Mouse (Mus musculus) liver, embryonic 12.5 days (tissue): ENCODE measurements around the gene 9030025P20Rik. TPM values are rescaled to one million over a fixed set of nuclear protein-coding genes. Genes with fewer than 3 reads are reported as not detected.
"Not testable (repeated sequence)": the region's sequence is repeated elsewhere in the genome, so short reads cannot be mapped to it uniquely, and the experiment has no call there.

ENCODE experiments used
- ATAC-seq: fragments of 200-750 bp; cut with Nextera tagmentation; 2 replicates; pipeline ENCODE4 v1.8.0; 2017; ENCODE audit warnings: moderate number of reproducible peaks, mild to moderate bottlenecking, moderate library complexity
- H3K27ac ChIP-seq: fragments of 300-500 bp; sonication (generic); 2 replicates; pipeline ENCODE4 v1.5.1; 2016; ENCODE audit warnings: mild to moderate bottlenecking
- H3K27me3 ChIP-seq: fragments of 300-500 bp; sonication (generic); replicated peaks from 2 replicates; pipeline ENCODE4 v1.6.1; 2016; ENCODE audit warnings: mild to moderate bottlenecking, moderate library complexity
- H3K36me3 ChIP-seq: fragments of 300-500 bp; sonication (generic); 2 replicates; pipeline ENCODE4 v1.6.1; 2016; ENCODE audit warnings: mild to moderate bottlenecking, moderate library complexity
- H3K4me1 ChIP-seq: fragments of 300-500 bp; sonication (generic); 2 replicates; pipeline ENCODE4 v1.6.1; 2016
- H3K4me2 ChIP-seq: fragments of 300-500 bp; sonication (generic); 2 replicates; pipeline ENCODE4 v1.6.1; 2016; ENCODE audit warnings: mild to moderate bottlenecking, moderate library complexity
- H3K4me3 ChIP-seq: fragments of 300-500 bp; sonication (generic); 2 replicates; pipeline ENCODE4 v1.5.1; 2016; ENCODE audit warnings: mild to moderate bottlenecking, moderate library complexity
- H3K9ac ChIP-seq: fragments of 300-500 bp; sonication (generic); 2 replicates; pipeline ENCODE4 v1.6.1; 2016; ENCODE audit warnings: mild to moderate bottlenecking, moderate library complexity
- H3K9me3 ChIP-seq: fragments of 300-500 bp; sonication (generic); replicated peaks from 2 replicates; pipeline ENCODE4 v1.6.1; 2016; ENCODE audit warnings: mild to moderate bottlenecking, moderate library complexity
- WGBS: fragments of 180-500 bp; shearing (Covaris S2); methylation state at CpG from one replicate; pipeline ENCODE4 v1.1.7; 2016; ENCODE audit not compliant: insufficient replicate concordance; 5-methylcytosine and 5-hydroxymethylcytosine counted together
- polyA plus RNA-seq: library from polyadenylated mRNA; unstranded; fragments of >200 nt; fragmentation: Nextera tagmentation; extraction: Ambion mirVana; gene quantifications from 2 replicates; pipeline ENCODE4 v1.2.1, GENCODE M21; 2016

9030025P20Rik gene
- polyA plus RNA-seq, 1 experiment from 2014 or later = 7.1 TPM

DNA sequence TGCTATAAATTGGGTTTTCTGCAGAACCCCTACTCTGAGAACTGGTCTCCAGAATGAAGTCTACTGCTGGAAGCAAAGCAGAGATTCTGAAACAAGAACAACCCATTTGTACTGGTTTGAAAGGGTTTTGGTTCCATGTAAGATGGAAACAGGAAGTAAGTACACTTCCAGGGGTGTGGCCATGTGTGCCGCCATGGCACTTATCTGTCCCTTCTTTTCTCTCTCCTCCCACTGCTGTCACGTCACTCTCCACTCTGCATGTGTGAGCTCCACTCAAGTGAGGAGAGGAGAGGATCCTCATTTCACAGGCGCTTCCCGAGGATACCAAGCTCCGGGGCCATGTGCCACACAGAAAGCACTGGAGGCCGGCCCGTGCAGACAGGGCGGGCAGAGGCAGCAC lies 24.8 kb upstream of the 9030025P20Rik start:
- H3K4me3 ChIP-seq = no peak overlapping the region
- H3K27ac ChIP-seq = peak overlapping the region; percentile 23; the same call in 1 of the 2 replicates
- peaks cover 32% of the 10 kb centered on the region for H3K4me1 ChIP-seq
- peak; percentile 81 for ATAC-seq
- H3K9me3 ChIP-seq = no peaks in the 10 kb centered on the region
- 62% methylated on average over 8 of the region's 8 CpGs for WGBS
- H3K4me2 ChIP-seq = no peak overlapping the region
- H3K36me3 ChIP-seq = peaks cover 86% of the 10 kb centered on the region
- no peaks in the 10 kb centered on the region for H3K27me3 ChIP-seq
- no peak overlapping the region for H3K9ac ChIP-seq

DNA sequence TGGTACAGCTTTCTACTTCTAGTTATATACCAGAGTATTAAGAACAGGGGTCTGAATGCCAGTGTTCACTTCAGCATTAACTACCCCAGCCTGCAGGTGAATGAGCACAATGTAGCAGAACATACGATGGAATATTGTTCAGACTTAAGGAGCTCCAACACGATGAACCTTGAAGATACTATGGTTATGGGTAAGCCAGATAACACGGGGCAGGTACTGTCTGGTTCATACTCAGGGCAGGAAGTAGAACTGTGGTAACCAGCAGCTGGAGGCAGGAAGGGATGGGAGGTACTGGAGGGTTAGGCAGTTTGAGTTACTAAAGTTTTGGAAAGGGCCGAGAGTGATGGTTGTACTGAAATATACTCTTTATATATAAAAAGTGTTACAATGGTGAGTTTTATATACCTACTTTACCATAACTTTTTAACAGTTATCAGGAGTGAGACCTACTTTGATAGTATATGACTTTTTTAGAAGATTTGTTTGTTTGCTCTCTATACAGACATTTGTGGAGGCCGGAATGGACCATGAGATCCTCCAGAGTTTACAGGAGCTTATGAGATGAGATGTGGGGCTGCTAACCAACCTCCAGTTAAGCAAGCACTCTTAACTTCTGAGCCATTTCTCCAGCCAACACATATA lies 19.5 kb upstream of the 9030025P20Rik start:
- Histone ChIP-seq H3K9ac (peak overlapping the region; percentile 48), H3K4me3 (peak overlapping the region; percentile 84), H3K9me3 (no peaks in the 10 kb centered on the region), H3K4me2 (peak overlapping the region; percentile 84), H3K27me3 (no peaks in the 10 kb centered on the region), H3K36me3 (peaks cover 40% of the 10 kb centered on the region), H3K27ac (0 out of 2 replicates have a peak overlapping the region, but pooled peaks have one; percentile 62), H3K4me1 (peaks cover 40% of the 10 kb centered on the region)
- 46% methylated on average over 5 of the region's 5 CpGs for WGBS
- ATAC-seq = no peak

DNA sequence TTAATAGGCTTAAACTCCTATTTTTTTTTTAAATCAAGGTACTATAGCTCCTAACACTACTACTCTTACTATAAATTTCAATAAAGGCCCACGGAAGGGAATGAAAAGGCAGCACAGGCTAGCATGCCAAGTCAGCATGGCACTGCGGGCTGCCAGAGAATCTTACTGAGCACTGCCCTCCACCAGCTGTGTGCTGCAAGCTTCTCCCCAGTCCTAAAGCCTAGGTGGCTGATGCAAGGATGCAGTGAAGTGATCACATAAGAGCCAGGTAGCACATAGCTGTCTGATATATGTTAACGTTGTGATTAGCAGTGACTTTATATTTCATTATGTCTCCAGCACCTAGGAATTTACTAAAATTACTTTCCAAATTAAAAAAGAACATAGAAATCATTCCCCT lies 18.3 kb upstream of the 9030025P20Rik start:
- peak overlapping the region; percentile 84 for H3K4me3 ChIP-seq
- H3K27ac ChIP-seq = peak overlapping the region; percentile 64
- peak overlapping the region; percentile 70 for H3K9ac ChIP-seq
- H3K4me1 ChIP-seq = peaks cover 35% of the 10 kb centered on the region
- WGBS = 27% methylated on average over 3 of the region's 3 CpGs
- H3K27me3 ChIP-seq = no peaks in the 10 kb centered on the region
- H3K36me3 ChIP-seq = peaks cover 29% of the 10 kb centered on the region
- no peaks in the 10 kb centered on the region for H3K9me3 ChIP-seq
- ATAC-seq = no peak
- peak overlapping the region; percentile 84 for H3K4me2 ChIP-seq

DNA sequence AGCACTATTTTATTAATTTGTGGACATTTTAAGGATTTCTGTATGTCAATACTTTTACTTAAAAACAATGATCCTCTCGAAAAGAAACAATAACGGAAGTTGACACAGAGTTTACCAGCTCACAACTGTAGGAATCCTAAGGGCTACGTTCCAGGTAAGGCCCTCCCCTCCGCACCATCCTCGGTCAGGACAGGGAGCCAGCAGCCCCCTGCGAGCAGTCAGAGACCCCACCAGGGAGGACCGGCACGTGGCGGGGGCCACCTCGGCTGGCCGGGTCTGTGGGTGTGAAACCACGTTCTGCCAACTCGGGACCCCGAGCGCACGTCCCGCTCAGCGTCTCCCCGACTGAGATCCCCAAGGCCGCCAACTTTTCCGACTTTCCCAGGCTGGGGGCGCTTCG lies 17.7 kb upstream of the 9030025P20Rik start:
- H3K27me3 ChIP-seq = no peaks in the 10 kb centered on the region
- WGBS = 7% methylated on average over 19 of the region's 23 CpGs
- H3K27ac ChIP-seq = peak overlapping the region; percentile 90
- H3K4me3 ChIP-seq = peak overlapping the region; percentile 84
- peaks cover 35% of the 10 kb centered on the region for H3K4me1 ChIP-seq
- H3K36me3 ChIP-seq = peaks cover 28% of the 10 kb centered on the region
- no peaks in the 10 kb centered on the region for H3K9me3 ChIP-seq
- peak; percentile 21; the same call in 1 of the 2 replicates for ATAC-seq
- H3K4me2 ChIP-seq = peak overlapping the region; percentile 84
- peak overlapping the region; percentile 97 for H3K9ac ChIP-seq

DNA sequence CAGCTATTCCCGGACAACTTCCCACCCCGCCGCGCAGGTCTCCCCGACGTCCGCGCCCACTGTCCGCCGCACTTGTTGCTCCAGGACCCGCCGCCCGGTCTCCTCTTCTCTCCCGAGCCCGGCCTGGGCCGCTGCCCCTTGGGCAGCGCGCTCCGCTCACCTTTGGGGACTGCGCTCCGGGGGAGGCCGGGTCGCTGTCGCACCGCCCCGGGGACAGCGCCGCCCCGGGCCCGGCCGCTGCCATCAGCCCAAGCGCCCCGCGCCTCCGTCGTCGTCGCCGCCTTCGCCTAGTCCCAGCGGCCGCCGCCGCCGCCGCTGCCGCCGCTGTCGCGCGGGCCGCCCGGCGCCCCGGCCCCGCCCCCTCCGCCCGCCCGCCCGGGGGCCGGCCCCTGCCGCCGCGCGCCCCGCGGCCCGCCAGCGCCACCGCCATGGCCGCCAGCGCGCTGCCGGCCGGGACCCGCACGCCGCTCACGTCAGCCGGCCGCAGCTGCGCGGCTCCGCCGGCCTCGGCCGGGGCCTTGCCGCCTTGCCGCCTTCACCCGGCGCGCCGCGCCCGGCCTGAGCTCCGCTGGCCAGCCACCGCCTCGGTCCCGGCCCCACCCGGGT lies 17.2 kb upstream of the 9030025P20Rik start, which contains the start of gene Phf10:
Phf10 (minus strand) TSS at position 323 of the 606 bp plus-strand sequence.
- Histone ChIP-seq H3K27ac (peak within 1 kb of the TSS; percentile 90), H3K4me2 (peak within 1 kb of the TSS; percentile 84), H3K36me3 (peaks cover 25% of the 10 kb centered on the region), H3K4me3 (peak within 1 kb of the TSS; percentile 84), H3K4me1 (peaks cover 35% of the 10 kb centered on the region), H3K9ac (peak within 1 kb of the TSS; percentile 97)
- peak; percentile 72 for ATAC-seq
- H3K27me3 ChIP-seq, H3K9me3 ChIP-seq: not testable (repeated sequence)
- under 1% methylated on average over 43 of the region's 100 CpGs for WGBS

DNA sequence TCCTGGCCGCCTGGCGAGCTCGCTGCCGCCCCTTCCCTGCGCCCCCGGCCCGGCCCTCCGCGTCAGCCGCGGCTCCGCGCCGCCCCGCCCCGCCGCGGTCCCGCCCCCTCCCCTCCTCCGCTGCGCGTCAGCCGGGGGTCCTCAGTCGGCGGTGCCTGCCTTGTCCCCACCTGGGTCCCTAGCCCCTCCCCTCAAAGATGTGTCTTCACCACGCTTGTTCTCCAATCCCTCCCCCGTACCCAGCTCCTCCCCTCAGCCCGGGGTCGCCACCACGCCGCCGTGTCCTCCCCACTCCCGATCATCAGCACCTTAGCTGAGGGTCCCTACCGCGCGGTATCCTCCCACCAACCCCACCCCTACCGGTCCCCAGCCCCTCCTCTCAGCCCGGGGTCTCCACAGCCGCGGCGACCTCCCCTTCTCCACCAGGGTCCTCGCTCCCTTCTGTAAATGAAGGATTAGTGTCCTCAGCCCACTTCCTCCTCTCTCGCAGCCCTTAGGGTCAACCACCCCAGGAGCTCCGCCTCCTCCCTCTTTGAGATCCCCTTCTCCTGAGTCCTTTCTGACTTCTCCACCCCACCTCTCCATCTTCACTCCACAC lies 16.6 kb upstream of the 9030025P20Rik start:
- H3K9me3 ChIP-seq, H3K27me3 ChIP-seq, H3K4me2 ChIP-seq, H3K9ac ChIP-seq, H3K4me3 ChIP-seq, H3K27ac ChIP-seq: not testable (repeated sequence)
- peaks cover 19% of the 10 kb centered on the region for H3K36me3 ChIP-seq
- peak; percentile 65 for ATAC-seq
- H3K4me1 ChIP-seq = peaks cover 30% of the 10 kb centered on the region
- no CpG with 5 or more reads among the region's 44 CpGs for WGBS

DNA sequence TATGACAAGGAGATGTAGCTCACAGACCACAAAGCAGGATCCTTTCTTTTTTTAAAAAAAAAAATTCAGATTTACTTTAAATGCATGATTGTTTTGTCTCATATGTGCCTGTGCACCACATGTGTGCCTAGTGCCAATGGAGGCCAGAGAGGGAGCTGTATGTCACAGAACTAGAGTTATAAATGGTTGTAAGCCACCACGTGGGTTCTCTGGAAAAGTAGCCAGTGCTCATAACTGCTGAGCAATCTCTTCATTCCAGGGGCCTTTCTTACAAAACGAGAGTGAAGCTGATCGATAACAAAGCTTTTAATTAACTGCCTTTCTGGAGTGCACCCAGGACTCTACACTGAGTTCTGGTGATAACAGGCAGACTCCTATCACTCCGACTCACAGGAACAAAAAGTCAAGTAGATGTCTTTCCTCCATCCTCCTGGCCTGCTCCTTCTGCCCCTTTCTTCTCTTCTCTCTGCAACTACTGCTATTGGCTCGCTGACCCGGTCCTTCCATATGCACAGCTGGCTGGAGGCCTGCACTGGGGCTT lies 9.8 kb upstream of the 9030025P20Rik start:
- not testable (repeated sequence) for H3K36me3 ChIP-seq, H3K27ac ChIP-seq, H3K4me3 ChIP-seq, H3K4me2 ChIP-seq, H3K4me1 ChIP-seq, H3K9me3 ChIP-seq, H3K9ac ChIP-seq, H3K27me3 ChIP-seq
- ATAC-seq = peak; percentile 84
- WGBS = no CpG with 5 or more reads among the region's 6 CpGs

DNA sequence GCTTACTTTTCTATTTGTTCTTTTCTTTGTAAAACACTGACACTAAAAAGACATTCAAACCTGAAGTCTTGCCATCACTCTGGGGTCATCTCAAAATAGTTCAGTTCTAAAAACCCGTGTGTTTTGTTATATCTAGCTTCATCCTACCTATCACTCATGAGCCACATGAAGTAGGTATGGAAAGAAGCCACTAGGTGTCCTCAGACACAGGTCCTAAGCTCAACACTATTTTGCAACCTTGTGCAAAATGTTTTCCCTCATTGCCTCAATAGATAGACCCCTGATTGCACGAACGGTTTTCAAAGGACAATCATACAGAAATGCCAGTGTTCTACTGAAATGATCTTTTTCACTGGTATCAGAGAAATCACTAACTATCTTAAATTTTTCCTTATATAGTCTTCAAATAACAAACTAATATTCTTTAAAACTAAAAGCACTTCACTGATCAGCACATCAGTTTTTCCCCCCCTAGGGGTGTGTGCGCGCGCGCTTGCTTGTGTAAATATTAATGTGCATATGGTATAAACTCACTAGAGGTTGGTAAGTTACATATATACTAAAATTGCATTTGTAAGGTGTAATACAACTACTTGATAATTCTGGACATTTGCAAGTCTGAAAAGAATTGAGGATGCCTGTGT lies 428 bp upstream of the 9030025P20Rik start:
- 4% methylated on average over 4 of the region's 7 CpGs for WGBS
- H3K27me3 ChIP-seq, H3K4me1 ChIP-seq, H3K9me3 ChIP-seq, H3K27ac ChIP-seq, H3K9ac ChIP-seq, H3K36me3 ChIP-seq: not testable (repeated sequence)
- ATAC-seq = peak; percentile 26; the same call in 1 of the 2 replicates
- peak overlapping the region; percentile 43; the same call in 1 of the 2 replicates for H3K4me2 ChIP-seq
- H3K4me3 ChIP-seq = 0 out of 2 replicates have a peak overlapping the region, but pooled peaks have one; percentile 32

DNA sequence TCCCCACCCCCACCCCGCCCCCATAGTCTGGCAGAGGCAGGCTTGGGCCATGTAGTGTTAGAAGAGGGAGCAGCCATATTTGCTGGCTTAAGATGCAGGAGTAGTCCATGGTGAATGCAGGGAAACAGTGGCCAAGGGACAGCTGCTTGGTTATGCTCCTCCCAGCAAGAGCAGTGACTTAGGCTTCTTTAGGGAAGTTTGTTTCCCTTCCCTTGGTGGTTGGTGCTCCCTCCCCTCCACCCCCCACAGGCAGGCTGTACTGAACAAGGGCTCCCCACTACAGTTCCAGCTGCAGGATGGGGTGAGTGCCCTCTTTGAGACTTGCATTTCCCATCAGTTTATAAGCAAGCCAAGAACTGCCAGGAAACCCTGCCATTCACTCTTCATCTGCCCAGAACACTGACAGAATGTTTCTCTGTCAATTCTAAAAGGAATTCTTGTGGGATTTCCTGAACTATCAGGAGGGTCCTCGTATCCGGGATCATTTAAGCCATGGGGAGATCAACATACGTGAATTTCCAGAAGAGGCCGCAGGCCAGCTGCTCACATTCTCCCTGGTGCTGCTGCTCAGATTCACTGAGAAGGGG lies 11.9 kb downstream of the 9030025P20Rik start:
- not testable (repeated sequence) for H3K9ac ChIP-seq, H3K4me2 ChIP-seq, H3K27me3 ChIP-seq, H3K36me3 ChIP-seq, H3K4me1 ChIP-seq, H3K27ac ChIP-seq, ATAC-seq, H3K4me3 ChIP-seq, H3K9me3 ChIP-seq
- 76% methylated on average over 4 of the region's 5 CpGs for WGBS

DNA sequence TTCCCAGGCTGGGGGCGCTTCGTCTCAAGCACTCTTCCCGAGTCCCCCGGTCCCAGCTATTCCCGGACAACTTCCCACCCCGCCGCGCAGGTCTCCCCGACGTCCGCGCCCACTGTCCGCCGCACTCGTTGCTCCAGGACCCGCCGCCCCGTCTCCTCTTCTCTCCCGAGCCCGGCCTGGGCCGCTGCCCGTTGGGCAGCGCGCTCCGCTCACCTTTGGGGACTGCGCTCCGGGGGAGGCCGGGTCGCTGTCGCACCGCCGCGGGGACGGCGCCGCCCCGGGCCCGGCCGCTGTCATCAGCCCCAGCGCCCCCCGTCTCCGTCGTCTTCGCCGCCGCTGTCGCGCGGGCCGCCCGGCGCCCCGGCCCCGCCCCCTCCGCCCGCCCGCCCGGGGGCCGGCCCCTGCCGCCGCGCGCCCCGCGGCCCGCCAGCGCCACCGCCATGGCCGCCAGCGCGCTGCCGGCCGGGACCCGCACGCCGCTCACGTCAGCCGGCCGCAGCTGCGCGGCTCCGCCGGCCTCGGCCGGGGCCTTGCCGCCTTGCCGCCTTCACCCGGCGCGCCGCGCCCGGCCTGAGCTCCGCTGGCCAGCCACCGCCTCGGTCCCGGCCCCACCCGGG lies 14.4 kb downstream of the 9030025P20Rik start:
- not testable (repeated sequence) for H3K4me3 ChIP-seq, H3K4me1 ChIP-seq, H3K36me3 ChIP-seq, H3K9ac ChIP-seq, H3K4me2 ChIP-seq, H3K27ac ChIP-seq, H3K27me3 ChIP-seq, H3K9me3 ChIP-seq
- WGBS = no CpG with 5 or more reads among the region's 98 CpGs
- ATAC-seq = peak; percentile 73

DNA sequence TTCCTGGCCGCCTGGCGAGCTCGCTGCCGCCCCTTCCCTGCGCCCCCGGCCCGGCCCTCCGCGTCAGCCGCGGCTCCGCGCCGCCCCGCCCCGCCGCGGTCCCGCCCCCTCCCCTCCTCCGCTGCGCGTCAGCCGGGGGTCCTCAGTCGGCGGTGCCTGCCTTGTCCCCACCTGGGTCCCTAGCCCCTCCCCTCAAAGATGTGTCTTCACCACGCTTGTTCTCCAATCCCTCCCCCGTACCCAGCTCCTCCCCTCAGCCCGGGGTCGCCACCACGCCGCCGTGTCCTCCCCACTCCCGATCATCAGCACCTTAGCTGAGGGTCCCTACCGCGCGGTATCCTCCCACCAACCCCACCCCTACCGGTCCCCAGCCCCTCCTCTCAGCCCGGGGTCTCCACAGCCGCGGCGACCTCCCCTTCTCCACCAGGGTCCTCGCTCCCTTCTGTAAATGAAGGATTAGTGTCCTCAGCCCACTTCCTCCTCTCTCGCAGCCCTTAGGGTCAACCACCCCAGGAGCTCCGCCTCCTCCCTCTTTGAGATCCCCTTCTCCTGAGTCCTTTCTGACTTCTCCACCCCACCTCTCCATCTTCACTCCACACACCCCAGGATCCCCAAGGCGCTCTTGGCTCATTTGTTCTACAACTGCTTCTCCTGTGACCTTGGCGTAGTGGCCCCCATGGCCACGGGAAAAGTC lies 15.0 kb downstream of the 9030025P20Rik start:
- not testable (repeated sequence) for H3K4me2 ChIP-seq, H3K4me3 ChIP-seq, H3K9me3 ChIP-seq, H3K4me1 ChIP-seq, H3K27ac ChIP-seq, H3K9ac ChIP-seq, H3K27me3 ChIP-seq, H3K36me3 ChIP-seq
- ATAC-seq = peak; percentile 61
- WGBS = no CpG with 5 or more reads among the region's 47 CpGs
